Mouse (Mus musculus) megakaryocyte progenitor cell, adult 5-6 weeks (primary cell): ENCODE results near the gene Psip1. TPM values are rescaled to one million over a fixed set of nuclear protein-coding genes. Genes with fewer than 3 reads are reported as not detected.

Source experiments
- ATAC-seq: replicated peaks from 2 replicates; pipeline ENCODE4 v1.8.0; 2016; ENCODE audit warnings: mild to moderate bottlenecking, moderate TSS enrichment, inconsistent platforms; ENCODE audit not compliant: poor library complexity
- total RNA-seq, 2 experiments: library from RNA; stranded (forward) in 1 of 2; stranded (reverse) in 1 of 2; fragments of 157-497, 149-512 nt in 1 of 2; fragments of 200-1000 nt in 1 of 2; gene quantifications; 2 replicates each; pipeline versions ENCODE4 v1.2.3 to v1.2.4; 2015 to 2017

Gene Psip1
- total RNA-seq, 2 experiments from 2014 or later = 158 to 173 TPM

DNA sequence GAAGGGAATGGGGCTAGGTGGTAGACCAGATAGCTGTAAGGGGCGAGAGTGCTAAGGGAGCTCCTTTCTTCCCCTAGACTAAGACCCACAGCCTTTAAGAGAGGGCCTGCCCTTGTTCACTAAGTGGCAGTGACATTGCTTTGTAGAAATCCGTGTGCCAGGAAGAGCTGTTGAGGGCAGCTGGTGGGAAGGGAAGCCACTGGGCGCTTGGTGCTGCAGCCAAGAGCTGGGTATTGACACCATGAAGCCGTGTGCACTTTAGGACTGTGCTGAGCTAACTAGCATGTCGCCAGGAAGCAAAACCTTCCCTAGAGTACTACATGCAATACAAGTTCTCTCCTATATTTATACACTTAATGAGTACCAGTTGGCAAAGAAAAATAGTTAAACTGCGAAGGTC, 62.6 kb downstream of the Psip1 start:
- ATAC-seq = no peak

DNA sequence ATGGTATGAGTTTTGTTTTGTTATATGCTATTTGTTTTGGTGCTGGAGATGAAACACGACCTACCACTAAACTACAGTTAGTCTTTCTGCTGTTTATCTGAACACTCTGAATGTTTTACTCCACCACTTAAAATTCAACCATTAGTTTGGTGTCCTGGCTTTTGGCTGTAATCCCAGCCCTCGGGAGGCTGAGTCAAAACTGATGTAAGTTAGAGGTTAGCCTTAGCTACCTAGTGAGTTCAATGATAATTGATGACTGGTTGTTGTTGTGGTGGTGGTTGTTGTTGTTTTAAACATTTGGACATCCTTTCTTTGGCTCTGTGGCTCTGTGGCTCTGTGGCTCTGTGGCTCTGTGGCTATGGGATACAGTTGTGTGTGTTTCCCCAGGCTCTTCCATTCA, 67.5 kb downstream of the Psip1 start:
- no peak for ATAC-seq

GRCm38 (mm10) chr4:83417820-83418186, 68.5 kb downstream of the Psip1 start:
- peak; percentile 38; the same call in 1 of the 2 replicates for ATAC-seq

DNA sequence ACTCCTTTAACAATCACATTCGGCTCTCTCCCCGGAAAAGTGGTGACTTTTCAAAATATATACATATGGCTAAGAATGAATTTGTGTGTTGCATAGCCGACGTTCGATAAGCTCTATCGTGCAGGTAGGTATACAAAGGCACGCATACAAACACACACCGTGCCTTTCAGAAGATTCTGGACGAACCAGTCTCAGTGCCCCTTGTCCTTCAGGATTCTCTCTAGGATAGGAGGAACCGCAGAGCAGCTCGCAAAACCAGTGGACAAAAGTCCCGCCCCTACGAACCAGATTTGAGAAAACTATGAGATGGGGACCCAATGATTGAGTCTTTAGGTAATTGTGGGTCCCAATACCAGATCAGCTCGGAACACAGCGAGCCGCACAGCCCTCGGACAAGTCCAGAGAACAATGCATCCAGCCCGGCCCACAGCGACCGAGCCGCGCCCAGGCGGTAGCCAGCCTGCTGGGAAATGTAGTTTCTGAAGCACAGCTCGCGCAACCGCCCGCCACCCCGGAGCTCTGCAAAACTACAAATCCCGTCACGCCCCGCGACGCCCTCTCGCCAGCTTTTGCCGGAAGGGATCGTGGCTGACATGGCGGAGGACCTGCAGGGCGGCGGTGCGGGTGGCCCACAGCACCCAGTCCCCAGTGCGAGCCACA, 69.0 kb downstream of the Psip1 start, which contains the start of gene Snapc3:
TSS of gene Snapc3 (plus strand) at position 565 of the 660 bp plus-strand sequence.
- peak; percentile 99 for ATAC-seq

- ATAC-seq = no peak
Observed at GRCm38 (mm10) chr4:83414241-83414824, 71.9 kb downstream of the Psip1 start.

GRCm38 (mm10) chr4:83412060-83412459, 74.2 kb downstream of the Psip1 start:
- 0 out of 2 replicates have a peak, but pooled peaks have one; percentile 14 for ATAC-seq

DNA sequence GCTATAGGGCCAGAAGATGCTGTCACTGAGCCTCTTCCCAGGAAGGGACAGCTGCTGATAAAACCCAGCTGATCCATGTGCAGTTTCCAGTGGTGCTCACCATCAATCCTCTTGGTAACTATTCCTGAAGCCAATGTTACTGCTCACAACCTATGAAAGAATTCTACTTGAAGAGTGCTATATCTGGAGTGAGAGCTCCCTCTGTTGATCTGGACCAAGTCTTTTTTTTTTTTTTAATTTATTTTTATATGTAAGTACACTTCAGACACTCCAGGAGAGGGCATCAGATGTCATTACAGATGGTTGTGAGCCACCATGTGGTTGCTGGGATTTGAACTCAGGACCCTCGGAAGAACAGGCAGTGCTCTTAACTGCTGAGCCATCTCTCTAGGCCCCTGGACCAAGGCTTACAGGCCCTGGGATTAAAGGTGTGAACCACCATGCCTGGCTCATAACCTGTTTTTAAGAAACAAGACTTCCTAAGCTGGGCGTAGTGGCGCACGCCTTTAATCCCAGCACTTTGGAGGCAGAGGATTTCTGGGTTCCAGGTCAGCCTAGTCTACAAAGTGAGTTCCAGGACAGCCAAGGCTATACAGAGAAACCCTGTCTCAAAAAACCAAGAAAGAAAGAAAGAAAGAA, 76.3 kb downstream of the Psip1 start:
- peak; percentile 49; the same call in 1 of the 2 replicates for ATAC-seq

DNA sequence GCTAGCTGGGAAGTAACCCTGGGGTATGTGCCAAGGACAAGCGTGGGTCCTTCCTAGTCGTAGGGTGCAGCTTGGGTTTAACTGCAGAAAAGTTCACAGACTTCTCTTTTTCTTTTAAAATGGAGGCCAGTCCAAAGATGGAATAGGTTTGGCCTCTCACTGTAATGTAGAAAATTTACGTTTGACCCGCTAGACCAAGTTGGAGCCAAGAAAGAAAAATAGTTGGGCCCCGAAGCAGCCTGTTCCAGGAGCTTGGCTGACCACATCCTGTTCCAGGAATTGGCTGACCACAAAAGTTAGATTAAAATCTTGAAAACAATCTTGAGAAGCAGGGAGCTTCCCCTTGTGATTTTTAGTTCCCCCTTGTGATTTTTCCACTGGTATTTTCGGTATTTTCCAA, 78.6 kb downstream of the Psip1 start:
- peak; percentile 57 for ATAC-seq

Other genes starting within 250 kb of the Psip1 start
- 1.9 and 2.9 TPM in 2 replicates for gene Ttc39b, start 162.2 kb downstream of the Psip1 start, total RNA-seq (2015)
- gene Ttc39b, start 162.2 kb downstream of the Psip1 start, total RNA-seq (2017) = 1.00 and 3.3 TPM in 2 replicates
- 16.3 and 23.8 TPM in 2 replicates for gene Snapc3, start 68.7 kb downstream of the Psip1 start, total RNA-seq (2015)
- gene Snapc3, start 68.7 kb downstream of the Psip1 start, total RNA-seq (2017) = 33.6 and 35.0 TPM in 2 replicates
- gene Ccdc171, start 39.1 kb upstream of the Psip1 start, total RNA-seq (2015) = 3.4 and 5.9 TPM in 2 replicates
- gene Ccdc171, start 39.1 kb upstream of the Psip1 start, total RNA-seq (2017) = 6.2 and 8.7 TPM in 2 replicates